ENCODE assay signal across 8 mouse cellular contexts in the genomic region with DNA sequence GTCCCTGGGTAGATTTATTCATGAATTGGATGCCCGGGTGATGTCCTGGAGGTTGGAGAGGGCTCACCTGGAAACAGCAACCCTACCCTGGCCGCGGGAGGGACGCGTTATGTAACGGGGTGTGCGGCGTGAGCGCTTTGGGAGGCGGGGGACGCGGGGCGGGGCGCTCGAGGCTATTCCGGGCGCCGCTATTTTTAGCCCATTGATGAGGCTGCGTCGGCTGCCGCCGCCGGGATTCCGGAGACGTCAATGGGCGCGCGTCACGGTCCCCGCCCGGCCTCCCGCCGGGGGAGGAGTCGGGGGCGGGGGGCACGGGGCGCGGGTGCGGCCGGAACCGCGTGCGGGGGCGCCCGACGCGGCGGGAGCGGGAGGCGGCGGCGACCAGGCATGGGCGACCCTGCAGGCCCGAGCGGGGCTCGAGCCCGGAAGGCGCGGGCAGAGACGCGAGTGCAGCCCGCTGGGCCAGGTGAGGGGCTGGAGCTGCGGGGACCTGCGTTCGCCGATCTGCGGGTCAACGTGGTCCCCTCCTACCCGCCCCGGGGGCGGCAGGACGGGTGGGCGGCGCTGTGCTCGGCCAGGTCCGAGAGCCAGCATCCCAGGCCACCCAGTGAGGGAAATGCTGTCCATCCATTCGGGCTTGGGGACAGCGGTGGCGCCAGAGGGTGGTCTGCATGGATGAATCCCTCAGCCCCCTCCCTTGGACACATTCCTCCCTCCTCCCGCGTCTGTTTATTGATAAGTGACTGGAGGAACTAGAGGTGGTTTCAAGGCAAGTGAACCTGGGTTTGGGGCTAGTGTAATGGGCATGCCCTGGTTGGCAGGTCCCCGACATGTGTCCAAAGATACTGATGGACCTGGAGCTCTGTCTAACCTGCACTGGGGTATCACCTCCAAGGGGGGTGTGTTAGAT. TPM values are rescaled to one million over a fixed set of nuclear protein-coding genes. Genes with fewer than 3 reads are reported as not detected.
DNase-seq lines count a peak whose midpoint lies in the region; ATAC-seq and TF ChIP-seq lines count a peak whose summit lies in the region.

Nr4a1 (plus strand) TSS at position 384 of the 910 bp plus-strand sequence.

- H3K9me3 ChIP-seq in forebrain, embryonic 11.5 days (ENCODE audit: control insufficient read depth, low read length) = no peaks in the 10 kb centered on the region
- no peaks in the 10 kb centered on the region for H3K9me3 ChIP-seq in heart, embryonic 15.5 days (replicated peaks)
- no peaks in the 10 kb centered on the region for H3K9me3 ChIP-seq in liver, postnatal 0 days (ENCODE audit: low read length)
- no peaks in the 10 kb centered on the region for H3K9me3 ChIP-seq in neural tube, embryonic 13.5 days

- peak within 1 kb of the TSS; percentile 98 for H3K4me2 ChIP-seq in forebrain, embryonic 11.5 days (ENCODE audit: low read depth, low read length, severe bottlenecking)
- peak within 1 kb of the TSS; percentile 83 for H3K4me2 ChIP-seq in heart, embryonic 15.5 days
- peak within 1 kb of the TSS; percentile 73 for H3K4me2 ChIP-seq in liver, postnatal 0 days (ENCODE audit: low read depth, low read length)
- H3K4me2 ChIP-seq in neural tube, embryonic 13.5 days = peak within 1 kb of the TSS; percentile 82

- TF ChIP-seq CTCF in liver, postnatal 0 days (IDR thresholded peaks at IDR 0.05; ENCODE audit: low read depth) = no peak
- TF ChIP-seq CTCF in thymus, adult 2 months (IDR thresholded peaks at IDR 0.05; ENCODE audit: borderline replicate concordance, control insufficient read depth, extremely low read depth, insufficient read depth, low read length, poor library complexity) = no peak; the same call in 1 of the 2 replicates

- H3K27me3 ChIP-seq in forebrain, embryonic 11.5 days (ENCODE audit: control insufficient read depth, insufficient read depth, low read length) = no peaks in the 10 kb centered on the region
- H3K27me3 ChIP-seq in heart, embryonic 15.5 days = no peaks in the 10 kb centered on the region
- peaks cover 3% of the 10 kb centered on the region; the same call in 1 of the 2 replicates for H3K27me3 ChIP-seq in liver, postnatal 0 days (ENCODE audit: insufficient read depth, low read length)
- H3K27me3 ChIP-seq in neural tube, embryonic 13.5 days = 0 out of 2 replicates have a peak, but pooled peaks cover 6% of the 10 kb centered on the region
- H3K27me3 ChIP-seq in thymus, adult 2 months (ENCODE audit: control insufficient read depth, insufficient read depth, low read length) = no peaks in the 10 kb centered on the region

- DNase-seq in adrenal gland, postnatal 4 days (ENCODE audit: low spot score in 2 of 2) = peak; percentile 40 to 58
- DNase-seq in forebrain, embryonic 11.5 days (ENCODE audit: low spot score) = peak; percentile 80
- peak; percentile 88 for DNase-seq in kidney, postnatal 10 days
- peak; percentile 64 for DNase-seq in liver, postnatal 0 days
- peak; percentile 72 for DNase-seq in thymus, adult 2 months

- no peak within 1 kb of the TSS for H3K27ac ChIP-seq in forebrain, embryonic 11.5 days (ENCODE audit: low read depth, low read length)
- peak within 1 kb of the TSS; percentile 70 for H3K27ac ChIP-seq in heart, embryonic 15.5 days
- H3K27ac ChIP-seq in liver, postnatal 0 days (ENCODE audit: low read depth) = no peak within 1 kb of the TSS; the same call in 1 of the 2 replicates
- H3K27ac ChIP-seq in neural tube, embryonic 13.5 days (replicated peaks) = peak within 1 kb of the TSS; percentile 50
- H3K27ac ChIP-seq in thymus, adult 2 months (ENCODE audit: control insufficient read depth, insufficient read depth, low read length) = peak within 1 kb of the TSS; percentile 7; the same call in 1 of the 2 replicates

- 2% methylated on average over 82 of the region's 82 CpGs for WGBS in forebrain, embryonic 11.5 days
- WGBS in heart, embryonic 15.5 days = 2% methylated on average over 81 of the region's 82 CpGs
- 2% methylated on average over 77 of the region's 82 CpGs for WGBS in liver, postnatal 0 days (ENCODE audit: insufficient replicate concordance)
- WGBS in neural tube, embryonic 13.5 days = under 1% methylated on average over 80 of the region's 82 CpGs
- 6% methylated on average over 78 of the region's 82 CpGs for WGBS in thymus, adult 2 months

- no peaks in the 10 kb centered on the region for H3K36me3 ChIP-seq in forebrain, embryonic 11.5 days (ENCODE audit: control insufficient read depth, insufficient read depth, low read length)
- no peaks in the 10 kb centered on the region for H3K36me3 ChIP-seq in heart, embryonic 15.5 days
- no peaks in the 10 kb centered on the region for H3K36me3 ChIP-seq in liver, postnatal 0 days (replicated peaks; ENCODE audit: insufficient read depth, low read length)
- H3K36me3 ChIP-seq in neural tube, embryonic 13.5 days = no peaks in the 10 kb centered on the region
- no peaks in the 10 kb centered on the region for H3K36me3 ChIP-seq in thymus, adult 2 months (ENCODE audit: control insufficient read depth, insufficient read depth, low read length)

- TF ChIP-seq POLR2A in thymus, adult 2 months (IDR thresholded peaks at IDR 0.05; ENCODE audit: control insufficient read depth, extremely low read depth, insufficient read depth, low read length, poor library complexity) = no peak

- TF ChIP-seq EP300 in liver, postnatal 0 days (IDR thresholded peaks at IDR 0.05; ENCODE audit: low read depth) = no peak

- H3K4me1 ChIP-seq in forebrain, embryonic 11.5 days (replicated peaks; ENCODE audit: control insufficient read depth, insufficient read depth, low read length) = peaks cover 3% of the 10 kb centered on the region; the same call in 1 of the 2 replicates
- peaks cover 38% of the 10 kb centered on the region for H3K4me1 ChIP-seq in heart, embryonic 15.5 days (replicated peaks)
- H3K4me1 ChIP-seq in liver, postnatal 0 days (ENCODE audit: insufficient read depth) = peaks cover 20% of the 10 kb centered on the region
- H3K4me1 ChIP-seq in neural tube, embryonic 13.5 days (replicated peaks) = peaks cover 14% of the 10 kb centered on the region
- peaks cover 65% of the 10 kb centered on the region for H3K4me1 ChIP-seq in thymus, adult 2 months (replicated peaks; ENCODE audit: control insufficient read depth, insufficient read depth, low read length)

- H3K4me3 ChIP-seq in forebrain, embryonic 11.5 days (ENCODE audit: low read depth, low read length) = peak within 1 kb of the TSS; percentile 62
- H3K4me3 ChIP-seq in heart, embryonic 15.5 days = peak within 1 kb of the TSS; percentile 60
- peak within 1 kb of the TSS; percentile 47 for H3K4me3 ChIP-seq in liver, postnatal 0 days (ENCODE audit: low read depth, low read length)
- peak within 1 kb of the TSS; percentile 63 for H3K4me3 ChIP-seq in neural tube, embryonic 13.5 days
- peak within 1 kb of the TSS; percentile 41 for H3K4me3 ChIP-seq in thymus, adult 2 months (ENCODE audit: control insufficient read depth, insufficient read depth, low read length)

- peak within 1 kb of the TSS; percentile 74 for H3K9ac ChIP-seq in forebrain, embryonic 11.5 days (ENCODE audit: low read length)
- H3K9ac ChIP-seq in heart, embryonic 15.5 days = peak within 1 kb of the TSS; percentile 86
- peak within 1 kb of the TSS; percentile 58 for H3K9ac ChIP-seq in liver, postnatal 0 days (replicated peaks)
- peak within 1 kb of the TSS; percentile 89 for H3K9ac ChIP-seq in neural tube, embryonic 13.5 days

- peak; percentile 61 for ATAC-seq in CD4-positive, CD25-positive, alpha-beta regulatory T cell, adult 4 months
- peak; percentile 71 for ATAC-seq in forebrain, embryonic 11.5 days (replicated peaks; ENCODE audit: low FRiP score)
- peak; percentile 70 for ATAC-seq in heart, embryonic 15.5 days (replicated peaks; ENCODE audit: insufficient number of reproducible peaks, insufficient read depth, low FRiP score, low read depth)
- ATAC-seq in liver, postnatal 0 days = peak; percentile 46
- peak; percentile 47 for ATAC-seq in neural tube, embryonic 13.5 days (ENCODE audit: low read depth)

RNA-seq across cellular contexts. Expression of gene Nr4a1, which starts in this region (rescaled TPM):
- polyA plus RNA-seq in CD4-positive, CD25-positive, alpha-beta regulatory T cell, adult 4 months (2017; shearing (Covaris generic)) = 100 to 1,000 TPM in 1 of 2 experiments, 10 to 100 TPM in 1; 57.3 to 120 TPM
- 10 to 100 TPM; 64.5 to 79.0 TPM for total RNA-seq in adrenal gland, postnatal 4 days (2021)
- polyA plus RNA-seq in forebrain, embryonic 11.5 days (2014; fragmentation: Nextera tagmentation; extraction: Ambion mirVana) = 2.6 and 2.7 TPM in 2 replicates
- 10.6 and 12.5 TPM in 2 replicates for polyA plus RNA-seq in heart, embryonic 15.5 days (2015; fragmentation: Nextera tagmentation; extraction: Ambion mirVana)
- polyA plus RNA-seq in liver, postnatal 0 days (2015; fragmentation: Nextera tagmentation; extraction: Ambion mirVana) = 0.96 and 1.1 TPM in 2 replicates
- polyA plus RNA-seq in neural tube, embryonic 13.5 days (2015; fragmentation: Nextera tagmentation; extraction: Ambion mirVana) = 6.4 and 7.6 TPM in 2 replicates
- polyA plus RNA-seq in thymus, adult 2 months (2012; rRNA removed) = 164 TPM in 2 replicates

Comparison
In these comparisons a context has a peak if more than half of its experiments do, and no peak if none do; other contexts are left out.
1. H3K27ac ChIP-seq: peak in heart, embryonic 15.5 days (single experiment), neural tube, embryonic 13.5 days (single experiment) and thymus, adult 2 months (single experiment); none in forebrain, embryonic 11.5 days (single experiment) and liver, postnatal 0 days (single experiment).
2. Peak in every context shown above with its lines, with median percentiles within 50 percentile points of each other: ATAC-seq, DNase-seq, H3K4me2 ChIP-seq, H3K4me3 ChIP-seq and H3K9ac ChIP-seq.